Mouse (Mus musculus) cortical plate, adult 2 months (tissue): ENCODE data around the gene Fam241b.

Source experiments
- CTCF ChIP-seq: fragments of 200-500 bp; IDR thresholded peaks from 2 replicates; pipeline ENCODE4 v1.5.1; 2011; ENCODE audit warnings: mild to moderate bottlenecking, control low read depth, low read length; ENCODE audit not compliant: insufficient read depth; ENCODE audit errors: extremely low read depth
- POLR2A ChIP-seq: fragments of 200-500 bp; IDR thresholded peaks from 2 replicates; pipeline ENCODE4 v1.6.1; 2011; ENCODE audit warnings: mild to moderate bottlenecking, low read length, control low read depth; ENCODE audit not compliant: insufficient read depth; ENCODE audit errors: extremely low read depth

DNA sequence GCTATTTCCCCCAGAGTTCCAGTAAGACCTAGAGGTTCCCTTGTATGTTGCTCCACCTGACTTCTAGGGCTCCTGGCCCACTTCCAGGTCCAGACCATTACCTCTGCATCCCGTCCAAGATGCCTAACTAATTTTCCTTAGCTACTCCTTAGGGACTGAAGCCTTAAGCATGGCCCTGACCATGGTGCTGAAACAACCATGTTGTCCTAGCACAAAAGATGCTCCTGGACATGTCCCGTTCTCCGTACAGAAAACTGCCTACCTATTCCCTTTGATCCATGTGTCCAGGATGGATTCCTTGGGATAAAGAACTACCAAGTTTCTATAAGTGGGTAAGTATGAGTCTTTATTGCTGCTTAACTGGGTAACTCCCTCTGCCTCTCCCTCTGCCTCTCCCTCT is 5.7 kb downstream of the Fam241b start:
- TF ChIP-seq POLR2A: no peak
- TF ChIP-seq CTCF: no peak
